Mouse (Mus musculus) limb, embryonic 12.5 days (tissue): Measurements from ENCODE around the gene Fgf11. TPM values are rescaled to one million over a fixed set of nuclear protein-coding genes. Genes with fewer than 3 reads are reported as not detected.

Experiments used
- ATAC-seq: fragments of 200-750 bp; cut with Nextera tagmentation; 2 replicates; pipeline ENCODE4 v1.8.0; 2017; ENCODE audit warnings: low read depth, moderate TSS enrichment; ENCODE audit not compliant: insufficient number of reproducible peaks, insufficient read depth, low FRiP score, low TSS enrichment
- H3K27ac ChIP-seq: fragments of 300-500 bp; sonication (generic); 2 replicates; pipeline ENCODE4 v1.5.1; 2016; ENCODE audit warnings: mild to moderate bottlenecking, moderate library complexity
- H3K27me3 ChIP-seq: fragments of 300-500 bp; sonication (generic); 2 replicates; pipeline ENCODE4 v1.6.1; 2016; ENCODE audit warnings: mild to moderate bottlenecking, moderate library complexity
- H3K36me3 ChIP-seq: fragments of 300-500 bp; sonication (generic); 2 replicates; pipeline ENCODE4 v1.6.1; 2016; ENCODE audit warnings: mild to moderate bottlenecking, moderate library complexity
- H3K4me1 ChIP-seq: fragments of 300-500 bp; sonication (generic); replicated peaks from 2 replicates; pipeline ENCODE4 v1.6.1; 2016
- H3K4me2 ChIP-seq: fragments of 300-500 bp; sonication (generic); 2 replicates; pipeline ENCODE4 v1.6.1; 2016; ENCODE audit warnings: mild to moderate bottlenecking, moderate library complexity
- H3K4me3 ChIP-seq: fragments of 300-500 bp; sonication (generic); replicated peaks from 2 replicates; pipeline ENCODE4 v1.5.1; 2016; ENCODE audit warnings: mild to moderate bottlenecking
- H3K9ac ChIP-seq: fragments of 300-500 bp; sonication (generic); replicated peaks from 2 replicates; pipeline ENCODE4 v1.6.1; 2016; ENCODE audit warnings: mild to moderate bottlenecking, moderate library complexity
- H3K9me3 ChIP-seq: fragments of 300-500 bp; sonication (generic); 2 replicates; pipeline ENCODE4 v1.6.1; 2016; ENCODE audit warnings: mild to moderate bottlenecking, moderate library complexity
- WGBS: fragments of 180-500 bp; shearing (Covaris S2); methylation state at CpG from one replicate; pipeline ENCODE4 v1.1.7; 2016; 5-methylcytosine and 5-hydroxymethylcytosine counted together
- polyA plus RNA-seq: library from polyadenylated mRNA; unstranded; fragments of >200 nt; fragmentation: Nextera tagmentation; extraction: Ambion mirVana; gene quantifications from 2 replicates; pipeline ENCODE4 v1.2.1, GENCODE M21; 2016

Gene Fgf11
- polyA plus RNA-seq, 1 experiment from 2014 or later, result 1.2 TPM

DNA sequence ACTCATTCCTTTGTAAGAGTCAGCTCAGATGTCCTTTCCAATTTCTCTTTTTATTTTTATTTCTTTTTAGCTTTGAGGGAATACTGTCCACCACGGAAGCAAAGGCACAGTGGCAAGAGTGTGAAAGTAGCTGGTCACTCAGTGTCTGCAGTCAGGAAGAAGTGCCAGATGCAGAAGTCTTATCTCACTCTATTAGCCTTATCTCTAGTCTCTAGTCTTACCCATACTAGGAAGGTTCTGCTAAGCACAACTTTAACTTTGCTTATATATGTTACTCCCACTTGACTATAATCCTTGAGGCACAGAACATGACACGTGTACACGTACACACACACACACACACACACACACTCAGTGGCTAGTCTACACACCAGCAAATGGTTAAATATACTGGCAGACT is 50.0 kb downstream of the Fgf11 start:
- Histone ChIP-seq H3K36me3 (peaks cover 25% of the 10 kb centered on the region), H3K9me3 (no peaks in the 10 kb centered on the region), H3K27ac (no peak overlapping the region), H3K9ac (no peak overlapping the region), H3K4me3 (no peak overlapping the region), H3K4me2 (no peak overlapping the region), H3K27me3 (no peaks in the 10 kb centered on the region), H3K4me1 (peaks cover 34% of the 10 kb centered on the region)
- 83% methylated on average over 3 of the region's 3 CpGs for WGBS
- ATAC-seq, result no peak

Other genes starting within 250 kb of the Fgf11 start
- gene Efnb3, start 241.7 kb downstream of the Fgf11 start, polyA plus RNA-seq, result 53.3 and 54.3 TPM in 2 replicates
- gene Wrap53, start 221.6 kb downstream of the Fgf11 start, polyA plus RNA-seq, result 35.8 and 39.0 TPM in 2 replicates
- 175 and 180 TPM in 2 replicates for gene Trp53, start 221.5 kb downstream of the Fgf11 start, polyA plus RNA-seq
- gene Atp1b2, start 195.9 kb downstream of the Fgf11 start, polyA plus RNA-seq, result 3.0 and 4.8 TPM in 2 replicates
- not detected in 2 replicates for gene Shbg, start 184.0 kb downstream of the Fgf11 start, polyA plus RNA-seq
- gene Sat2, start 179.8 kb downstream of the Fgf11 start, polyA plus RNA-seq, result 24.3 and 25.8 TPM in 2 replicates
- gene Fxr2, start 168.9 kb downstream of the Fgf11 start, polyA plus RNA-seq, result 56.0 and 63.9 TPM in 2 replicates
- gene Sox15, start 146.5 kb downstream of the Fgf11 start, polyA plus RNA-seq, result 0.68 TPM in 1 of 2 replicates, not detected in the other
- 62.6 and 64.3 TPM in 2 replicates for gene Mpdu1, start 139.2 kb downstream of the Fgf11 start, polyA plus RNA-seq
- gene Cd68, start 135.7 kb downstream of the Fgf11 start, polyA plus RNA-seq, result 5.9 and 8.0 TPM in 2 replicates
- 569 and 701 TPM in 2 replicates for gene Eif4a1, start 129.4 kb downstream of the Fgf11 start, polyA plus RNA-seq
- 132 and 140 TPM in 2 replicates for gene Senp3, start 119.8 kb downstream of the Fgf11 start, polyA plus RNA-seq
- 0.58 and 1.0 TPM in 2 replicates for gene Tnfsf13, start 116.1 kb downstream of the Fgf11 start, polyA plus RNA-seq
- 2.2 and 3.7 TPM in 2 replicates for gene Tnfsf12, start 106.0 kb downstream of the Fgf11 start, polyA plus RNA-seq
- 1.7 TPM in 2 replicates for gene Tnfsfm13, start 105.8 kb downstream of the Fgf11 start, polyA plus RNA-seq
- gene Polr2a, start 43.2 kb downstream of the Fgf11 start, polyA plus RNA-seq, result 27.2 and 38.1 TPM in 2 replicates
- 0.13 and 0.18 TPM in 2 replicates for gene Slc35g3, start 39.9 kb downstream of the Fgf11 start, polyA plus RNA-seq
- 1.9 and 2.4 TPM in 2 replicates for gene Zbtb4, start 35.9 kb downstream of the Fgf11 start, polyA plus RNA-seq
- gene Chrnb1, start 5.9 kb downstream of the Fgf11 start, polyA plus RNA-seq, result 15.4 and 17.1 TPM in 2 replicates
- gene Tmem102, start 3.8 kb upstream of the Fgf11 start, polyA plus RNA-seq, result 1.6 and 1.8 TPM in 2 replicates
- not detected in 2 replicates for gene Gm39566, start 13.4 kb upstream of the Fgf11 start, polyA plus RNA-seq
- not detected in 2 replicates for gene Spem2, start 16.6 kb upstream of the Fgf11 start, polyA plus RNA-seq
- 0.20 TPM in 1 of 2 replicates, not detected in the other for gene Spem1, start 20.3 kb upstream of the Fgf11 start, polyA plus RNA-seq
- gene Nlgn2, start 35.9 kb upstream of the Fgf11 start, polyA plus RNA-seq, result 8.4 and 9.1 TPM in 2 replicates
- 346 and 353 TPM in 2 replicates for gene Tmem256, start 36.7 kb upstream of the Fgf11 start, polyA plus RNA-seq
- gene Plscr3, start 44.5 kb upstream of the Fgf11 start, polyA plus RNA-seq, result 111 and 120 TPM in 2 replicates
- 1.6 and 2.3 TPM in 2 replicates for gene Tnk1, start 56.9 kb upstream of the Fgf11 start, polyA plus RNA-seq
- not detected in 2 replicates for gene Tmem95, start 76.2 kb upstream of the Fgf11 start, polyA plus RNA-seq
- gene Kctd11, start 79.5 kb upstream of the Fgf11 start, polyA plus RNA-seq, result 3.7 and 4.4 TPM in 2 replicates
- 0.90 and 1.5 TPM in 2 replicates for gene Acap1, start 93.7 kb upstream of the Fgf11 start, polyA plus RNA-seq
- gene 2810408A11Rik, start 99.1 kb upstream of the Fgf11 start, polyA plus RNA-seq, result 30.4 and 32.8 TPM in 2 replicates
- 10.9 and 12.7 TPM in 2 replicates for gene Neurl4, start 99.2 kb upstream of the Fgf11 start, polyA plus RNA-seq
- 92.0 and 93.5 TPM in 2 replicates for gene Gps2, start 112.0 kb upstream of the Fgf11 start, polyA plus RNA-seq
- 1,762 and 1,851 TPM in 2 replicates for gene Eif5a, start 120.1 kb upstream of the Fgf11 start, polyA plus RNA-seq
- gene Ybx2, start 133.9 kb upstream of the Fgf11 start, polyA plus RNA-seq, result 14.0 and 15.5 TPM in 2 replicates
- 34.1 and 35.7 TPM in 2 replicates for gene Slc2a4, start 146.3 kb upstream of the Fgf11 start, polyA plus RNA-seq
- gene Cldn7, start 162.9 kb upstream of the Fgf11 start, polyA plus RNA-seq, result 15.7 and 18.1 TPM in 2 replicates
- 24.5 and 27.8 TPM in 2 replicates for gene Ctdnep1, start 179.3 kb upstream of the Fgf11 start, polyA plus RNA-seq
- 124 and 126 TPM in 2 replicates for gene Elp5, start 180.7 kb upstream of the Fgf11 start, polyA plus RNA-seq
- gene Gabarap, start 189.3 kb upstream of the Fgf11 start, polyA plus RNA-seq, result 398 and 426 TPM in 2 replicates
- gene Phf23, start 193.9 kb upstream of the Fgf11 start, polyA plus RNA-seq, result 102 and 108 TPM in 2 replicates
- 69.4 and 69.5 TPM in 2 replicates for gene Dvl2, start 198.7 kb upstream of the Fgf11 start, polyA plus RNA-seq
- gene Acadvl, start 213.6 kb upstream of the Fgf11 start, polyA plus RNA-seq, result 65.9 and 67.1 TPM in 2 replicates
- gene Dlg4, start 215.1 kb upstream of the Fgf11 start, polyA plus RNA-seq, result 10.6 and 13.6 TPM in 2 replicates